Mouse (Mus musculus) liver, adult 2 months (tissue): ENCODE data around the gene Vps35l. TPM values are rescaled to one million over a fixed set of nuclear protein-coding genes. Genes with fewer than 3 reads are reported as not detected.

Experiments
- DNase-seq: peaks from one replicate; pipeline ENCODE4 v3.0.0-alpha.2; 2011; ENCODE audit warnings: low read depth, low spot score; ENCODE audit errors: extremely low read depth
- H3K27ac ChIP-seq: fragments of 200-500 bp; replicated peaks from 2 replicates; pipeline ENCODE4 v1.5.1; 2012; ENCODE audit warnings: low read depth, mild to moderate bottlenecking, control low read depth, inconsistent platforms, low read length; ENCODE audit not compliant: insufficient read depth
- H3K27me3 ChIP-seq: fragments of 200-500 bp; 2 replicates; pipeline ENCODE4 v1.6.1; 2012; ENCODE audit warnings: mild to moderate bottlenecking, moderate library complexity, low read length, inconsistent platforms; ENCODE audit not compliant: control insufficient read depth, insufficient read depth
- H3K36me3 ChIP-seq: fragments of 200-500 bp; 2 replicates; pipeline ENCODE4 v1.6.1; 2012; ENCODE audit warnings: low read length, inconsistent platforms; ENCODE audit not compliant: control insufficient read depth, insufficient read depth
- H3K4me1 ChIP-seq: fragments of 200-500 bp; 2 replicates; pipeline ENCODE4 v1.6.1; 2011; ENCODE audit warnings: low read length; ENCODE audit not compliant: control insufficient read depth, insufficient read depth
- H3K4me3 ChIP-seq: fragments of 200-500 bp; 2 replicates; pipeline ENCODE4 v1.5.1; 2011; ENCODE audit warnings: low read depth, mild to moderate bottlenecking, control low read depth, low read length, moderate library complexity; ENCODE audit not compliant: insufficient read depth
- H3K79me2 ChIP-seq: fragments of 200-500 bp; 2 replicates; pipeline ENCODE4 v1.6.1; 2012; ENCODE audit warnings: inconsistent platforms, mild to moderate bottlenecking, low read length, moderate library complexity; ENCODE audit not compliant: control insufficient read depth, insufficient read depth
- H3K9ac ChIP-seq: fragments of 200-500 bp; 2 replicates; pipeline ENCODE4 v1.6.1; 2012; ENCODE audit warnings: low read depth, mild to moderate bottlenecking, control low read depth, inconsistent platforms, low read length
- CTCF ChIP-seq: fragments of 200-500 bp; IDR thresholded peaks from 2 replicates; pipeline ENCODE4 v1.5.1; 2011; ENCODE audit warnings: low read depth, low read length, control low read depth
- POLR2A ChIP-seq: fragments of 200-500 bp; IDR thresholded peaks from 2 replicates; pipeline ENCODE4 v1.6.1; 2011; ENCODE audit warnings: low read length, control low read depth; ENCODE audit not compliant: insufficient read depth; ENCODE audit errors: extremely low read depth
- WGBS: fragments of 180-500 bp; shearing (Covaris S2); methylation state at CpG from one replicate; pipeline ENCODE4 v1.1.7; 2018; 5-methylcytosine and 5-hydroxymethylcytosine counted together
- polyA plus RNA-seq: library from polyadenylated mRNA; depleted of rRNA; stranded (reverse); fragments of >200 nt; gene quantifications from 2 replicates; pipeline ENCODE4 v1.2.3, GENCODE M21; 2012
- total RNA-seq: library from RNA; depleted of rRNA; stranded (reverse); fragments of >200 nt; gene quantifications from 2 replicates; pipeline ENCODE4 v1.2.3, GENCODE M21; 2014

The Vps35l gene
- total and polyA plus RNA-seq, 2 experiments = 16.3 to 22.3 TPM

GRCm38 (mm10) chr7:118723927-118724326 lies 16.1 kb upstream of the Vps35l start:
- H3K27me3 ChIP-seq = no peaks in the 10 kb centered on the region
- no peak for DNase-seq
- no peaks in the 10 kb centered on the region for H3K79me2 ChIP-seq
- H3K9ac ChIP-seq = no peak overlapping the region
- 93% methylated on average over 9 of the region's 9 CpGs for WGBS
- peaks cover 9% of the 10 kb centered on the region for H3K36me3 ChIP-seq
- H3K4me1 ChIP-seq = no peaks in the 10 kb centered on the region
- no peak overlapping the region for H3K27ac ChIP-seq
- H3K4me3 ChIP-seq = no peak overlapping the region
- TF ChIP-seq CTCF (no peak), POLR2A (no peak)

- no peak overlapping the region for H3K4me3 ChIP-seq
- no peaks in the 10 kb centered on the region for H3K4me1 ChIP-seq
- 91% methylated on average over 2 of the region's 2 CpGs for WGBS
- no peak overlapping the region for H3K9ac ChIP-seq
- no peak overlapping the region for H3K27ac ChIP-seq
- H3K27me3 ChIP-seq = no peaks in the 10 kb centered on the region
- TF ChIP-seq POLR2A (no peak), CTCF (no peak)
- no peak for DNase-seq
- no peaks in the 10 kb centered on the region for H3K79me2 ChIP-seq
- peaks cover 8% of the 10 kb centered on the region for H3K36me3 ChIP-seq
Observed at GRCm38 (mm10) chr7:118725459-118725858, 14.6 kb upstream of the Vps35l start.

- H3K79me2 ChIP-seq = no peaks in the 10 kb centered on the region
- DNase-seq = no peak
- TF ChIP-seq POLR2A (no peak), CTCF (no peak)
- WGBS = 94% methylated on average over 13 of the region's 13 CpGs
- H3K36me3 ChIP-seq = peaks cover 25% of the 10 kb centered on the region
- no peak overlapping the region for H3K4me3 ChIP-seq
- H3K9ac ChIP-seq = no peak overlapping the region
- H3K27me3 ChIP-seq = no peaks in the 10 kb centered on the region
- H3K4me1 ChIP-seq = no peaks in the 10 kb centered on the region
- no peak overlapping the region for H3K27ac ChIP-seq
Observed at GRCm38 (mm10) chr7:118728846-118729587, 11.0 kb upstream of the Vps35l start.

- no peak overlapping the region for H3K27ac ChIP-seq
- TF ChIP-seq CTCF (no peak), POLR2A (no peak)
- H3K27me3 ChIP-seq = no peaks in the 10 kb centered on the region
- H3K36me3 ChIP-seq = peaks cover 23% of the 10 kb centered on the region
- H3K79me2 ChIP-seq = no peaks in the 10 kb centered on the region
- DNase-seq = no peak
- no peaks in the 10 kb centered on the region for H3K4me1 ChIP-seq
- no peak overlapping the region for H3K9ac ChIP-seq
- no peak overlapping the region for H3K4me3 ChIP-seq
- 92% methylated on average over 3 of the region's 3 CpGs for WGBS
Observed at GRCm38 (mm10) chr7:118731781-118732180, 8.2 kb upstream of the Vps35l start.

- peaks cover 23% of the 10 kb centered on the region for H3K36me3 ChIP-seq
- no peak overlapping the region for H3K4me3 ChIP-seq
- H3K4me1 ChIP-seq = no peaks in the 10 kb centered on the region
- no peaks in the 10 kb centered on the region for H3K79me2 ChIP-seq
- 94% methylated on average over 13 of the region's 13 CpGs for WGBS
- H3K27me3 ChIP-seq = no peaks in the 10 kb centered on the region
- H3K9ac ChIP-seq = no peak overlapping the region
- no peak for DNase-seq
- no peak overlapping the region for H3K27ac ChIP-seq
- no peak for TF ChIP-seq CTCF
- no peak for TF ChIP-seq POLR2A
Observed at GRCm38 (mm10) chr7:118733225-118733624, 6.8 kb upstream of the Vps35l start.

GRCm38 (mm10) chr7:118738730-118739129 lies 1.3 kb upstream of the Vps35l start:
- 91% methylated on average over 1 of the region's 1 CpGs for WGBS
- peaks cover 7% of the 10 kb centered on the region; the same call in 1 of the 2 replicates for H3K79me2 ChIP-seq
- peaks cover 2% of the 10 kb centered on the region for H3K36me3 ChIP-seq
- peaks cover 6% of the 10 kb centered on the region; the same call in 1 of the 2 replicates for H3K4me1 ChIP-seq
- no peak for TF ChIP-seq POLR2A
- no peak for TF ChIP-seq CTCF
- no peak overlapping the region for H3K9ac ChIP-seq
- H3K4me3 ChIP-seq = no peak overlapping the region
- H3K27me3 ChIP-seq = no peaks in the 10 kb centered on the region
- DNase-seq = no peak
- no peak overlapping the region for H3K27ac ChIP-seq
